Mouse (Mus musculus) adrenal gland (tissue): ENCODE results near the gene Rad51b.

ENCODE experiments used
- intact Hi-C: fragments of 180-260 bp; cut with DNase I; formaldehyde crosslinking; loops from one replicate; pipeline ENCODE4 v1.15.1; 2025

The Rad51b gene

GRCm38 (mm10) chr12:79560084-79560699, 263.1 kb downstream of the Rad51b start:
- intact Hi-C loops: no loop called here

DNA sequence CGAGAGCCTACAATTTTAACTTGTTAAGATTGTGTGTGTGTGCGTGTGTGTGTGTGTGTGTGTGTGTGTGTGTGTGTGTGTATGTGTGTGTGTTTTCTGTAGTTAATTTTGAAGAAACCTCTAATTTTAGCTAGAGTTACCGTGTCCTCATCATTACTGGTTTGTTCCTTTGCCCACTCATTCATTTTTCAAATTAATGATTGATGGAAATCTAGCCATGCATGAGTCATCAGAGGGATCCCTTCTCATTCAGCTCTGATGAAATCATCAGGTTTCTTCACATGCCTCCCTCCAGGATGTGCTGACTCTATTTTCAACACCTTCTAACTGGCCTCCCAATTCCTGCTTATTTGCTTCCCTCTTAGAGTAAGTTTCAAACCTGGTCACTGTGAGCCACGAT, 263.8 kb downstream of the Rad51b start:
- intact Hi-C loops: no loop called here

DNA sequence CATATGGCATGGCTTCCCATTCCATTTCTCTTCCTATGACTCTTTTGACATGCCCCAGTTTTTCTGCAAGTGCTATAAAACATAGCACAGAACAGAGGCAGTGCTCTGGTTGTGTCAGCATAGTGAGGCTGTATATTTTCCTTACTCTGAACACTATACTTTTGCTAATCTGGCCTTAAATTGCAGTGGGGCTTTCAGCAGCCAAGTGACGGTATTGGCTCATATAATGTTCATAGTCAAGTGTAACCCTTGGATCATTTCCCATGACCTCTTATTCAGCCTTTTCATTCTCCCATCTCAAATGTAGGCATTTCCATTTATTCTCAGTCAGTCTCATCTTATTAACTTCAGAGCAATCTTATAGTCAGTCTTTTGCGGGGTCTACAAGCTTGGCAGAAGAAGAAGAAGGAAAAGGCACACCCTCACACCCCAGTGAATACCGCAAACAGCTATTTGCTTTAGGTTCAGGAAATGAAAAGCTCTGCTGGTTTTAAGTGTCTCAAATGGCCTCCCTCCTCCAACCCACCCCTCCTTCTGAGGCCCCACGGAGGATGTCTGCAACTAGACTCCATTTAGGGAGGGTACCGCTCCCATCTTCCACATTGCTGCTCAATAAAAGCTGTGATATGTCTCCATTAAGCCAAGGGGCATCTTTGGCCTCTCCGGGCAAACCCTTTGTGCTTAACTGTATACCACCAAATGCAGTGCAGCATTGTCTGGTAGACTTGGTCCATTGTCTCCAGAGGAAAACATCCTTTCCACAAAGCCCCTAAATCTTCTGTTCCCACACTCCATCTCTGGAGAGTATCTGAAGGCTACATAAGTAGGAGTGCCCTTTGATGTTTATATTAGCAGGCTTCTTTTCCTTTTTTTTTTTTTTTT, 277.3 kb downstream of the Rad51b start:
- intact Hi-C loops: no loop called here

DNA sequence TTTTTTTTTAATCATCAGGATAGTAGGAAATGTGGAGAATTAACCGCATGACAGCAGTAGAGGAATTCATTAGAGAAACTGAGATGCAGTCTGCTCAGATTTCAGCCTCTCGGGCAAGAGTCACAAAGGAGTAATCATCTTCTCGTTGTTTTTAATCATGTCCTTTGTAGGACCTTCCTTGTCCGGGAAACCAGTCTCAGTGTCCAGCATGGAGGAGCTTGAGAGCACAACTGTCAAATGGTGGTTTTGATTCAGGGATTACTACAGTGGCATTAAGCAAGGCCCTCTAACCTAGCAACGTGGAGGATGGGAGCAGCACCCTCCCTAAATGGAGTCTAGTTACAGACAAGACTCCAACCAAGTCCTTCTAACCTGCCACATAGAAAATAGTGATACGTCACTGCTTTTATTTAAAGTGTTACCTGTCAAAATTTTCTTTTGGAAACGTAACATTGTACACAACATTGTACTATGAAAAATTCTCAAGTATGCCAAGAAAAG, 278.0 kb downstream of the Rad51b start:
- intact Hi-C loops: no loop called here

GRCm38 (mm10) chr12:79577525-79577924, 280.4 kb downstream of the Rad51b start:
- intact Hi-C loops: no loop called here

GRCm38 (mm10) chr12:79579018-79579585, 282.0 kb downstream of the Rad51b start:
- intact Hi-C loops: no loop called here

DNA sequence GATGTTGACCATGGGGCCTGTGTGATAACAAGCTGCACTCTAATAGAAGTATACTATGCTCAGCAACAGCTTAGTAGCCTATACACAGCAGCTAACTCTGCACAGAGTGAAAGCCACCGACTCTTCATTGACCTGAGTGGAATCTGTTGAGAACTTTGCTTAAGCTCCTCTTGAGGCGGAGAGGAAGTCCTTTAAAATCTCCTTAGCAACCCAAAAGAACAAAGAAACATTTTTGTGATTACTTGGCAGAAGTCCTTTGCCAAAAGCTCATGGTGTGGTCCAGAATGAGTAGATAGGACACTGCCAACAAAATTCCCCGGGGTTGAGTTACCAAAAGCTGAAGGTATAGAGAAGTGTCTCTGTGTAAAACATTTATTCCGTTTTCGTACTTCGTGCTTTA, 282.8 kb downstream of the Rad51b start:
- intact Hi-C loops: no loop called here

- intact Hi-C loops: no loop called here
Measured at GRCm38 (mm10) chr12:79584556-79585307, 287.6 kb downstream of the Rad51b start.

- intact Hi-C loops: no loop called here
Measured at GRCm38 (mm10) chr12:79585336-79585735, 288.3 kb downstream of the Rad51b start.

DNA sequence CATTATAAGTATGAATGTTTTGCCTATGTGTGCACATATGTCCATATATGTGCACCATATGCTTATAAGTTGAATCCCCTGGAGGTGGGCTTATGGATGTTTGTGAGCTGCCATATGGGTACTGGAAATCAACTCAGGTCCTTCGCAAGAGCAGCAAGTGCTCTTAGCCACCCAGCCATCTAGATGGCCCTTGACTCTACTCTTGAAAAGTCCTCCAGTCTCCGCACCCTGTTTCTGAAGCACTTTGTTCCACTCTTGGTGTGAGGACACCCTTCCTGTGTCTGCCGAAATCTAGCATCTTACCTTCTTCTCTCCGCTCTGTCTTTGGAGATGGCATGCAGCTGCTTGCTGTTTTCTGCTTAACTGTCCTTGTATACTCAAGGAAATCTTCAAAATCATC, 291.7 kb downstream of the Rad51b start:
- intact Hi-C loops: no loop called here

GRCm38 (mm10) chr12:79592206-79592605, 295.1 kb downstream of the Rad51b start:
- intact Hi-C loops: no loop called here

DNA sequence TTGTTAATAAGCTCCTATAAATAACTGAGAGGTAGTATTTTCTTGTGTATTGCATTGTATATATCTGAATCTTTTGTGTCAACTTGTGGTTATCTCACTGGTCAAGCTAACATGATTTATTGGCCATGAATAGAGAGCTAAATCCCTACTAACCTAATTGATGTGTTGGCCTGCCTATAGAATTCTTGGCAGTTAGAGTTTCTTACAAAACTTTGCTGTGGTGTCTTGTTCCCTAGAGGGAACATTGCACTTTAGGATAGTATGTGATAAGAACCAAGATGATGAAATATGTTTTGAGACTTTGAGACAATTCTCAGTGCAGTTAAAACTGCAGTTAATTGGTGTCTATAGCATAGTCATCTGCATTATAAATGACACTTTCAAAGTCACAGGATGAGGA, 299.8 kb downstream of the Rad51b start:
- intact Hi-C loops: no loop called here

DNA sequence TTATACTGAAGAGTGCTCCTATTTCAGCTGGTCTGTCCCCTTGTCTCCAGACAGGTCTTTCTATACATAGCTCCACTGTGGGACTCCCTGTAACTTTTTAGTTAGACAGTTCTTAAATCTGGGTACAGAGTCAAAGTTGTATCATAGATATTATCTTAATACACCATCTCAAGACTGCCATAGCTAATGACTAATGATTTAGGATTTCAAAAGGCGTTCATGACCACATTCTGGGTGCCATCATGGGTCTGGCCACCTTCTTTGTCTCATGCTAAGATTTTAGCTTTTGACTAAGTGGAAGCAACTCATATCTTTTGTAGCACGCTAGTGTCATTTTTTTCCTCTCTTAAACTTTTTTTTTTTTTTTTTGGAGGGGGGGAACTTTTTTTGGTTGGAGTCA, 300.3 kb downstream of the Rad51b start:
- intact Hi-C loops: no loop called here

DNA sequence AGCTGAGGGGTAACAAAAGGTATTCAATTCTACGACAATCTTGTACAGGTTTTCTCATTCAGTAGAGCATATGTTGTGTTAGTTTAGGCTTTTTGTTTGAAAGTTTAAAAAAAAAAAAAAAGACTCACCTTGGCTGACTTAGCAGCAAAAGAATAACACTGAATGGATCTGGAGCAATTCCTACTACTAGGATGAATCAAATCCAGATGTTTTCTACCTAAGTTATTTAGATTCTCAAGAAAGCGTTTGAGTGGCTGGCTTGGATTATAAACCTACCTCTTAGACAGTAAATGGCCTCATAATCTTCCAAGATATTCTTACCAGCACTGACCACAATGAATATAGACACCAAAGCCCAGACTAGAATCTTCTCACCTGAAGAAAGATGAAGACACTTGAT, 300.7 kb downstream of the Rad51b start:
- intact Hi-C loops: no loop called here

DNA sequence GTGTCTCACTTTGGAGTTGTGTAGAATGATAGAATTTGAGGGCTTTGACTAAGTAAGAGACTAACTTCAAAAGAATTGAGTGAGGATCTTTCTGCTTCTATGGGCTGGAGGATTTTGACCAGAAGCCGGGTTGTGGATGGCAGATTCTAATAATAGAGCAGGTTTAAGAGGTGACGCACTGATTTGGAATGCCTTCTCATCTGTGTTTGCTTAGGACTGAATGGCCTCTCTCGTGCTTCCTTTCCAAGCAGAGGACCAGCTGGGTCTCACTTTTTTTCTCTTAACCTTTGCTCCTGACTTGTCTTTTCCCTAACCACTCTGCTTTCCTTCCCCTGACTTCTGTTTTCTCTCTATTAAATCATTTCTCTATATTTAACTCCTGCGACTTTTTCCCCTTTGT, 301.4 kb downstream of the Rad51b start:
- intact Hi-C loops: no loop called here

GRCm38 (mm10) chr12:79598901-79599300, 301.8 kb downstream of the Rad51b start:
- intact Hi-C loops: no loop called here

- intact Hi-C loops: loop anchor here (10.0 kb wide), 1 partner anchor 245 kb away; no protein-coding TSS in a partner anchor
Measured at GRCm38 (mm10) chr12:79600149-79600769, 303.2 kb downstream of the Rad51b start.

GRCm38 (mm10) chr12:79602641-79603040, 305.6 kb downstream of the Rad51b start:
- intact Hi-C loops: loop anchor here (10.0 kb wide), 1 partner anchor 248 kb away; no protein-coding TSS in a partner anchor

DNA sequence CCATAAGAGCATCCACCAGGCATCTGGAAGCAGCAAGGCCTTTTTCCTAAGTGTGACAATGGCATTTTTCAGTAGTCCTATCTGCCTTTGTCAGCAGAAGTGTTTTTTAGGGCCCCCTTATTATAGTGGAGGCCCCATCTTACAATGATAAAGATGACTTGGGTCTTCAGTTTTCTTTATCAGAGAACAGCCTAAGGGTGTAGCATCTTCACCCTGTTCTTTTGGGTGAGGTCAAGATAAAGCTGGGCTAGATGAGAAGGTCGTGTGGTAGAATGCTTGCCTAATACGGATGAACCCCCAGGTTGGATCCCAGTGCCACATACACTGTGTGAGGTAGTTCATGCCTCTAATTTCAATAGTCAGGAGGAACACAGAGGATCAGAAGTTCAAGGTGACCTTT, 307.8 kb downstream of the Rad51b start:
- intact Hi-C loops: loop anchor here (10.0 kb wide), 1 partner anchor 250 kb away; no protein-coding TSS in a partner anchor

DNA sequence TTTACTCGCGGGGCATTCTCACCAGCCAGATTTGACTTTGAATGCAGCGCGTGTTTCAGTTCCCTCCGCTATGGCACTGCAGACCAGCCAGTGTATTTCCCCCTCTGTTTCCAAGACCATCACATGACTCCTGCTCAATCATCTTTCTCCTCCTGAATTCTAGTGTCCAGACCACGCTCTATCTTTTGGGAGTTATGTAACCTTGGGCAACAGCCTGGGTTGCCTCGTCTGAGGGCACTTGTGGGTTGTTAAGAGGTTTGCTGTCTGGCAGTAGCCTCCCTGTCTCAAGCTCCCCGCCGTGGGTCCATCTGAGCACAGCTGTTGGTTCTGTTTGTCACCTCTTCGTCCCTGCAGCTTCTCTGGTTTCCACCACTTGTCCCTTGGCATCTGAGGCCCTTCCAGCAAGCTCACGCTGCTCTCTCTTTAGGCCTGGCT, 309.1 kb downstream of the Rad51b start:
- intact Hi-C loops: loop anchor here (10.0 kb wide), 1 partner anchor 251 kb away; no protein-coding TSS in a partner anchor
